Mouse (Mus musculus) cerebellum, adult 2 months (tissue): Measurements from ENCODE around the gene Ackr4.

Experiments
- CTCF ChIP-seq: fragments of 200-500 bp; IDR thresholded peaks from 2 replicates; pipeline ENCODE4 v1.5.1; 2011; ENCODE audit warnings: low read depth, mild to moderate bottlenecking, control low read depth, low read length, moderate library complexity, borderline replicate concordance; ENCODE audit not compliant: insufficient read depth
- POLR2A ChIP-seq: fragments of 200-500 bp; IDR thresholded peaks from 2 replicates; pipeline ENCODE4 v1.6.1; 2011; ENCODE audit warnings: low read length, control low read depth, borderline replicate concordance; ENCODE audit not compliant: insufficient read depth

GRCm38 (mm10) chr9:104164194-104164593 lies 37.5 kb upstream of the Ackr4 start:
- no peak for TF ChIP-seq POLR2A
- TF ChIP-seq CTCF: no peak
